ENCODE assay signal across 11 mouse cellular contexts in genomic region chr5:3527041-3527691, GRCm38 (mm10). TPM values are rescaled to one million over a fixed set of nuclear protein-coding genes. Genes with fewer than 3 reads are reported as not detected.
DNase-seq lines count a peak whose midpoint lies in the region; ATAC-seq and TF ChIP-seq lines count a peak whose summit lies in the region.
"Had no signal": no experiment of that assay in that cellular context is flagged by ENCODE, and none has a peak within 500 bp of the region (broad histone marks: within the 10 kb centered on the region; RNA-seq: fewer than 3 reads in every experiment).

No protein-coding gene starts in this region.

- no peak overlapping the region for H3K4me2 ChIP-seq in kidney, embryonic 15.5 days
- H3K4me2 ChIP-seq in hindbrain, embryonic 14.5 days (replicated peaks) = no peak overlapping the region
- H3K4me2 ChIP-seq in midbrain, embryonic 14.5 days (ENCODE audit: low read length) = no peak overlapping the region

- H3K27ac ChIP-seq in kidney, embryonic 15.5 days = no peak overlapping the region
- H3K27ac ChIP-seq in hindbrain, embryonic 14.5 days = no peak overlapping the region
- no peak overlapping the region for H3K27ac ChIP-seq in midbrain, embryonic 14.5 days (replicated peaks; ENCODE audit: low read depth, low read length)
- H3K27ac ChIP-seq in thymus, adult 2 months (ENCODE audit: control insufficient read depth, insufficient read depth, low read length) = no peak overlapping the region
- H3K27ac ChIP-seq: liver, embryonic 14.5 days had no signal

- H3K4me1 ChIP-seq in kidney, embryonic 15.5 days = peaks cover 5% of the 10 kb centered on the region; the same call in 1 of the 2 replicates
- H3K4me1 ChIP-seq in hindbrain, embryonic 14.5 days (replicated peaks; ENCODE audit: control insufficient read depth, insufficient read depth, low read length) = no peaks in the 10 kb centered on the region
- peaks cover 18% of the 10 kb centered on the region; the same call in 1 of the 2 replicates for H3K4me1 ChIP-seq in midbrain, embryonic 14.5 days (ENCODE audit: control insufficient read depth, insufficient read depth, low read length)
- no peaks in the 10 kb centered on the region for H3K4me1 ChIP-seq in thymus, adult 2 months (replicated peaks; ENCODE audit: control insufficient read depth, insufficient read depth, low read length)

- H3K9me3 ChIP-seq in kidney, embryonic 15.5 days (replicated peaks) = no peaks in the 10 kb centered on the region
- no peaks in the 10 kb centered on the region for H3K9me3 ChIP-seq in hindbrain, embryonic 14.5 days (ENCODE audit: control insufficient read depth, low read length)
- H3K9me3 ChIP-seq in midbrain, embryonic 14.5 days (ENCODE audit: control insufficient read depth, low read length) = no peaks in the 10 kb centered on the region

- TF ChIP-seq CTCF in thymus, adult 2 months (IDR thresholded peaks at IDR 0.05; ENCODE audit: borderline replicate concordance, control insufficient read depth, extremely low read depth, insufficient read depth, low read length, poor library complexity) = no peak

- DNase-seq in kidney, adult 18-20 months = no peak
- DNase-seq in ZHBTc4 (ENCODE audit: low read depth, low spot score) = peak; percentile 33
- no peak for DNase-seq in hindbrain, embryonic 14.5 days (ENCODE audit: low spot score)
- peak; percentile 20 for DNase-seq in midbrain, embryonic 14.5 days
- DNase-seq in gastrocnemius, adult 8-10 months (ENCODE audit: low spot score in 2 of 2) = no peak
- no peak for DNase-seq in thymus, adult 2 months
- DNase-seq in left cerebral cortex, postnatal 25 days (ENCODE audit: low spot score in 2 of 2) = no peak
- DNase-seq: adrenal gland, postnatal 10 days; kidney, postnatal 25 days had no signal

- H3K36me3 ChIP-seq in kidney, embryonic 15.5 days = peaks cover 2% of the 10 kb centered on the region; the same call in 1 of the 2 replicates
- H3K36me3 ChIP-seq in hindbrain, embryonic 14.5 days (replicated peaks; ENCODE audit: control insufficient read depth, insufficient read depth) = no peaks in the 10 kb centered on the region
- no peaks in the 10 kb centered on the region for H3K36me3 ChIP-seq in midbrain, embryonic 14.5 days (ENCODE audit: control insufficient read depth, insufficient read depth, low read length)
- no peaks in the 10 kb centered on the region; the same call in 1 of the 2 replicates for H3K36me3 ChIP-seq in thymus, adult 2 months (ENCODE audit: control insufficient read depth, insufficient read depth, low read length)

- TF ChIP-seq POLR2A in thymus, adult 2 months (IDR thresholded peaks at IDR 0.05; ENCODE audit: control insufficient read depth, extremely low read depth, insufficient read depth, low read length, poor library complexity) = no peak

- intact Hi-C loops in left cerebral cortex, postnatal 25 days (cut with DNase I) = no loop called here

- peak; percentile 81 for ATAC-seq in kidney, embryonic 15.5 days (replicated peaks; ENCODE audit: low FRiP score)
- ATAC-seq in hindbrain, embryonic 14.5 days (ENCODE audit: low FRiP score) = 0 out of 2 replicates have a peak, but pooled peaks have one; percentile 59
- peak; percentile 48; the same call in 1 of the 2 replicates for ATAC-seq in midbrain, embryonic 14.5 days (ENCODE audit: low FRiP score, low TSS enrichment)

- no peaks in the 10 kb centered on the region for H3K27me3 ChIP-seq in kidney, embryonic 15.5 days
- H3K27me3 ChIP-seq in hindbrain, embryonic 14.5 days (ENCODE audit: control insufficient read depth, insufficient read depth, low read length) = no peaks in the 10 kb centered on the region
- no peaks in the 10 kb centered on the region for H3K27me3 ChIP-seq in midbrain, embryonic 14.5 days (ENCODE audit: control insufficient read depth, insufficient read depth, low read length)
- H3K27me3 ChIP-seq in thymus, adult 2 months (ENCODE audit: control insufficient read depth, insufficient read depth, low read length) = no peaks in the 10 kb centered on the region

- H3K9ac ChIP-seq in kidney, embryonic 15.5 days = no peak overlapping the region
- no peak overlapping the region for H3K9ac ChIP-seq in hindbrain, embryonic 14.5 days
- no peak overlapping the region for H3K9ac ChIP-seq in midbrain, embryonic 14.5 days (replicated peaks; ENCODE audit: low read length)
- H3K9ac ChIP-seq: liver, embryonic 14.5 days had no signal

- H3K4me3 ChIP-seq in kidney, embryonic 15.5 days (replicated peaks) = no peak overlapping the region
- no peak overlapping the region for H3K4me3 ChIP-seq in hindbrain, embryonic 14.5 days (replicated peaks; ENCODE audit: low read length)
- H3K4me3 ChIP-seq in midbrain, embryonic 14.5 days (replicated peaks; ENCODE audit: low read depth, low read length) = no peak overlapping the region
- no peak overlapping the region for H3K4me3 ChIP-seq in thymus, adult 2 months (ENCODE audit: control insufficient read depth, insufficient read depth, low read length)

- 32% methylated on average over 5 of the region's 5 CpGs for WGBS in kidney, embryonic 15.5 days
- WGBS in hindbrain, embryonic 14.5 days = 31% methylated on average over 5 of the region's 5 CpGs
- WGBS in midbrain, embryonic 14.5 days = 39% methylated on average over 5 of the region's 5 CpGs
- WGBS in thymus, adult 2 months = 86% methylated on average over 5 of the region's 5 CpGs

RNA-seq across cellular contexts. Expression of gene Fam133b, which starts 16.5 kb away (rescaled TPM):
- polyA plus RNA-seq in kidney, embryonic 15.5 days (2015; fragmentation: Nextera tagmentation; extraction: Ambion mirVana) = 31.4 and 31.6 TPM in 2 replicates
- 23.2 and 25.0 TPM in 2 replicates for polyA plus RNA-seq in hindbrain, embryonic 14.5 days (2014; fragmentation: Nextera tagmentation; extraction: Ambion mirVana)
- 25.7 and 29.0 TPM in 2 replicates for polyA plus RNA-seq in midbrain, embryonic 14.5 days (2014; fragmentation: Nextera tagmentation; extraction: Ambion mirVana)
- 10 to 100 TPM; 10.4 to 12.6 (median 10.5) TPM for total RNA-seq in gastrocnemius, adult 8-10 months (2022)
- polyA plus RNA-seq in thymus, adult 2 months (2012; rRNA removed) = 13.4 and 13.7 TPM in 2 replicates
- total RNA-seq in left cerebral cortex, postnatal 25 days (2021) = 10 to 100 TPM; 38.1 to 41.7 TPM

RNA-seq across cellular contexts. Expression of gene 1700109H08Rik, which starts 44.2 kb away (rescaled TPM):
- polyA plus RNA-seq in kidney, embryonic 15.5 days (2015; fragmentation: Nextera tagmentation; extraction: Ambion mirVana) = 3.0 and 3.4 TPM in 2 replicates
- 1.7 and 3.5 TPM in 2 replicates for polyA plus RNA-seq in hindbrain, embryonic 14.5 days (2014; fragmentation: Nextera tagmentation; extraction: Ambion mirVana)
- 3.6 and 4.1 TPM in 2 replicates for polyA plus RNA-seq in midbrain, embryonic 14.5 days (2014; fragmentation: Nextera tagmentation; extraction: Ambion mirVana)
- total RNA-seq in gastrocnemius, adult 8-10 months (2022) = 1 to 10 TPM; 1.9 to 5.3 (median 2.7) TPM
- 4.5 and 5.2 TPM in 2 replicates for polyA plus RNA-seq in thymus, adult 2 months (2012; rRNA removed)
- total RNA-seq in left cerebral cortex, postnatal 25 days (2021) = 1 to 10 TPM; 3.3 to 3.9 TPM

Comparison
In these comparisons a context has a peak if more than half of its experiments do, and no peak if none do; other contexts are left out.
1. DNase-seq: peak in ZHBTc4 (single experiment) and midbrain, embryonic 14.5 days (single experiment); none in kidney, adult 18-20 months (single experiment), hindbrain, embryonic 14.5 days (single experiment), gastrocnemius, adult 8-10 months (0 of 2), thymus, adult 2 months (single experiment) and left cerebral cortex, postnatal 25 days (0 of 2).
2. Peak in every context shown above with its lines, with median percentiles within 50 percentile points of each other: ATAC-seq.